Mouse (Mus musculus) NIH3T3 (cell line): ENCODE data around the gene C1qtnf1.

ENCODE experiments used
- DNase-seq: peaks from one replicate; pipeline ENCODE4 v3.0.0-alpha.2; 2012; ENCODE audit warnings: low read depth

C1qtnf1 gene

DNA sequence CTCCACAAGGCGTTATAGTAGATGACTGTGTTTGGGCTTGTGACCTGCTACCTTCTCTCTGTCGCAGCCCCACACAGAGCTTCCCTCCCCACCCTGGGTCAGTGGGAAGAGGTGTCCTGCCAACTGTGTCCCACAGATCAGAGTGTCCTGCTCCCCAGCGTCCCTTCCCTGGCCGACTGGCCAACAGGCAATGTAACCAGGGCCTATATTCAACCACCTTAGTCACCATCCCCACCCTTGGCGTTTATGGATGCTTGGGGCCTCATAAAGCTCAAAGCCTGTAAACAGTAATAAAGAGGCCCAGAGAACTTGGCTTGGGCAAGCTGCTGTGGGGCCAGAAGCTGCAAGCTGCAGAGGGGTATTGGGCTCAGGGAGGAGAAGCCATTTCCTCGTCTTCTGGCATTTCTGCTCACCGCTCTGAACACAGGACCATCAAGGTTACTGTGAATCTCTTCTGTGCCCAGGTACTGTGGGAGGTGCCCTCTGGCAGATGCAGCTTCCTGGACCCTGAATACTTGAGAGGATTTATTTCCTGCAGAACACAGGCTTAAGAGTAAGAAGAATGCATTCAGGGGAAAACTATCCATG is 47.6 kb downstream of the C1qtnf1 start:
- no peak for DNase-seq

DNA sequence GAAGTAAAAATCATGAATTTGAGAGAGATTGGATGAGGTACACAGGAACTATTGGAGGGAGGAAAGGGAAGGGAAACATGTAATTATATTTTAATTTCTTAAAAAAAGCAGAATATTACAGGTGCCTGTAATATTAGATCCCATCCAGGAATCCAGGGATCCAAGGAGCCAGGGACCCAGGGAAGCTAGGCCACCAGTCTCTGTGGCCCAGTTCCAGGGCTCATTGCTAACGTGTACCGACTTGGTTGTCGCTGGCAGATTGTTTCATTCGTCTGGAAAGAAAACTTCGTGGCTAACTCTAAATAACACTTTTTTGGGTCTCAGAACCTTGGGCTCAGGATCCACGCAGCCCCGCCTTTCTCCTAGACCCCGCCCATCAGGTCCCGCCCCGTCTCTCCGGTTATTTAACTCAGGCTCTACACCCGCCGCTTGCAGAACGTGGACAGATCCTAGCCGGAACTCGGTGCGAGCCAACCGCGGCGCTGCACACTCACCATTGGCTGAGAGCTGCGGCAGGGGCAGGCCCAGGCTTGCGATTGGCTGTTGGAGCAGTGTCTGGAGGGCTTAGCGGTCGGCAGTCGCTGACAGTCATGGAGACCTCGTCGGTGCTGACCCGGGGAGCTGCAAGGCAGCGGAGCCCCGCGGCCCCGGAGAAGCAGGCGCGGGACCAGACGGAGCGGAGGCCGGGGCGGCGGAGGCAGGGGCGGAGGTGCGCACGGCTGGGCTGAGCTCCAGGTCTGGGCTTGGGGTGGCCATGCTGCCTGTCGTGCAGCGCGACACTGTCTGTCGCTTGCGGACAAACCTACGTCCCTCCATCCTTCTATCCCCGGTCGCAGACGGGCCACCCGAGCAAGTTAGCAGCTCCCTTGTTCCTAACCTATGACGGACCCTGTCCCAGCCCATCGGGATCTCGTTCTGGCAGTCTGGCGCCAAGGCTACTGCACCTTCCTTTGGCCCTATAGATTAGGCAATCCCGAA is 48.7 kb downstream of the C1qtnf1 start, which contains the start of gene Engase:
Gene Engase, plus strand, starts transcription at position 434 of the 978 bp plus-strand sequence.
- peak; percentile 93 for DNase-seq

DNA sequence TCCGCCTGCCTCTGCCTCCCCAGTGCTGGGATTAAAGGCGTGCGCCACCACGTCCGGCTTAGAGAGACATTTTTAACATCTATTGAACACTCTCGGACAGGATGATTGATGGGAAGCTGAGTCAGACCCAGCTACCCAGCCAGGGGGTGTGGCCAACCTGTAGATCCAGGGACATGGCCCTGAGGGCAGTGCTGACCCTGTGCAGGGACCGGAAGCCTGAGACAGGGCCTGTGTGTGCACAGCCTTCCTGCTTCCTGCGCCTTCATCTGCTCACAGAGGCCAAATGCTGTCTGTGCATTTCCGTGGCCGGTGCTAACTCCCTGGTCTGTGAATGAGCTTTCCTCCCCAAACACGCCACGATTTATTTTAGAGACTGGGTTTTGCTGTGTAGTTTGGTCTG is 51.8 kb downstream of the C1qtnf1 start:
- no peak for DNase-seq

DNA sequence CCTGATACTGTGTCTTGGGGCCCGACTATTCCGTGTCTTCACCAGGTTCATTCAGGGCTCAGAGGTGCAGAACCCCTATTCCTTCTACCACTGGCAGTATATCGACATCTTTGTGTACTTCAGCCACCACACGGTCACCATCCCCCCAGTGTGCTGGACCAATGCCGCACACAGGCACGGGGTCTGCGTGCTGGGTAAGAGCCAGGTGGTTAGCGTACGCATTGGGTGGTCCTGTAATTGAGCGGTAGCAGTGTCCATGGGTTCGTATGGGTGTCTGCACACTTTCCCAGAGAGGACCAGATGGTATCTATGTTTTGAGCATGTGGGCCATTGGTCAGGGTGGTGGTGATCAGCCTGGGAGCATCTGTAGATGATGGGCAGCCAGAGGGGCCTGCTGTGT is 53.2 kb downstream of the C1qtnf1 start:
- no peak for DNase-seq

DNA sequence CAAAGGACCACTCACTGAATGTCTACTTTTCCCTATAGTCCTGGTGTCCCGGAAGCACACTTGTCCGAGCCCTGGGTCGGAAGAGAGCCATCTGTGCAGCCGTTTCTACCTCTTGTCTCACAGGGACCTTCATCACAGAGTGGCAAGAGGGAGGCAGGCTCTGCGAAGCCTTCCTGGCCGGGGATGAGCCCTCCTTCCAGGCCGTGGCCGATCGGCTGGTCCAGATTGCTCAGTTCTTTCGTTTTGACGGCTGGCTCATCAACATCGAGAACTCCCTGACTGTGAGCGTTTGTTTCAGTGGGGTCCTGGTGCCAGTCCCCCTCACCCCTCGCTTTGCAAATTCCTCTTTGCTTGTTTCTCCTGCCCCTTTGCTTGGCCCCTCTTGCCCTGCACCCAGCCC is 53.7 kb downstream of the C1qtnf1 start:
- DNase-seq: no peak

DNA sequence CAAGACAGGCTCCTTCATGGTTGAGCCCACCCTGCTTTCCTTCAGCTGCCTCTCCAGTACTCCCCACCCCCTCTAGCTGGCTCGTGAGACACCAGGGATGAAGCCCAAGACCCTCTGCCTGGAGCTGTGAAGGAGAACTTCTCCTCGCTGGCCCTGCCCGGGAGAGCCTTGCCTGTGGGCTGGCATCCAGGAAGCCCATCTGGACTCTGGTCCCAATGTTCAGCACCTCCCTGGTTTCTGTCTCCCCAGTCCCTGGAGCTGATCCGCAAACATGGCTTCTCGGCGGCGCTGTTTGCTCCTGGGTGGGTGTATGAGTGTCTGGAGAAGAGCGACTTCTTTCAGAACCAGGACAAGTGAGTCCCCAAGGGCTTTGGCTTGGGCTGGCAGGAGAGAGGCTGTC is 56.2 kb downstream of the C1qtnf1 start:
- DNase-seq: no peak

DNA sequence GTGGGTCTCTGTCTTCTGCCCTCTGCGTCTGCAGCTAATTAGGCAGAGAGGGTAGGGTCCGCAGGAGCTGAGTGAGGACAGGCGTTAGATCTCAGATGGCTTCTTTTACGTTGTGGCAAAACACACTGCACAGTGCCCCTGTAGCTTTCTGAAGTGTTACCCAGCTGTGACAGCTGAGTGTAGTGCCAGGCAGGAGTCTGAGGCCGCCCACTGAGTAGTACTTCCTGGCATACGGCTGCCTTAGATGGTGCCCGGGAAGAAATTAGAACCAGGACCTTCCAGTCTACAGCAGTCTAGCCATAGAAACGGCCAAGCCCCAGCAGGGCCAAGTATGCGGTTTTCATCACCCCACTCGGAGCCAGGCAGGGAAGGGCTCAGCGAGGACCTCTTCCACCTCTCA is 57.3 kb downstream of the C1qtnf1 start:
- DNase-seq: no peak

DNA sequence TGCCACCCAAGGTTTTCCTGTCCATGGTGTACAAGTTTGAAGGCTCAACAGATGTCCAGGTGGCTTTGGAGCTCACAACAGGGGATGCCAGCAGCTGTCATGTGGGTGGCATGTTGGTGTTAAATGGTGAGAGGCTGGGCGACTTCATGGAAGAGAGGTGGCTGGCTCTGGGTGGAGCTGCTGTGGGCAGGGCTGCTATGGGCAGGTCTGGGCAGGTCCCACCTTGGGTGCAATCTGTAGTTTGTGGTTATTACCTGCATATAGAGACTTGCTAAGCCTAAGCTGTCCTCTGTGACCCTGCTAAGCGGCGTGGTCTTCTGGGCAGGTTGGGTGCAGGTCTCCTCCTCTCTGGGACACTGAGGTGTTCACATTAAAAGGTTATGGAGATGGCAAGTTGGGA is 57.8 kb downstream of the C1qtnf1 start:
- DNase-seq: no peak

DNA sequence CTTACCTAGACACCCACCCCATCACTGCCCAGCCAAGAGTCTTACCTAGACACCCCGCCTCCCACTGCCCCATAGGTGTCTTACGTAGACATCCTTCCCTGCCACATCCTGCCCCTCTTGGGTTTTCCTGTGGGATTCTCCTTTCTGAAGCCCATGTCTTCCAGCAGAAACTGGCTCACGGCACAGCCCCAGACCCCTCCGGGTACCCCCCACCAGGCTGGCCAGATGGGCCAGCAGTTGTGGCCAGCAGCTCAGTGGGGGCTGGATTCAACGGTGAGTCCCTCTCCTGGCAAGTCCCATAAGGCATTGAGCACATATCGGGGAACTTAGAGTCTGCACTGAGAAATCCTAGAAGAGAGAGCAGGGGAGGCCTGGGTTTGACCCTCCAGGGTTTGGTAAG is 58.3 kb downstream of the C1qtnf1 start:
- DNase-seq: no peak

DNA sequence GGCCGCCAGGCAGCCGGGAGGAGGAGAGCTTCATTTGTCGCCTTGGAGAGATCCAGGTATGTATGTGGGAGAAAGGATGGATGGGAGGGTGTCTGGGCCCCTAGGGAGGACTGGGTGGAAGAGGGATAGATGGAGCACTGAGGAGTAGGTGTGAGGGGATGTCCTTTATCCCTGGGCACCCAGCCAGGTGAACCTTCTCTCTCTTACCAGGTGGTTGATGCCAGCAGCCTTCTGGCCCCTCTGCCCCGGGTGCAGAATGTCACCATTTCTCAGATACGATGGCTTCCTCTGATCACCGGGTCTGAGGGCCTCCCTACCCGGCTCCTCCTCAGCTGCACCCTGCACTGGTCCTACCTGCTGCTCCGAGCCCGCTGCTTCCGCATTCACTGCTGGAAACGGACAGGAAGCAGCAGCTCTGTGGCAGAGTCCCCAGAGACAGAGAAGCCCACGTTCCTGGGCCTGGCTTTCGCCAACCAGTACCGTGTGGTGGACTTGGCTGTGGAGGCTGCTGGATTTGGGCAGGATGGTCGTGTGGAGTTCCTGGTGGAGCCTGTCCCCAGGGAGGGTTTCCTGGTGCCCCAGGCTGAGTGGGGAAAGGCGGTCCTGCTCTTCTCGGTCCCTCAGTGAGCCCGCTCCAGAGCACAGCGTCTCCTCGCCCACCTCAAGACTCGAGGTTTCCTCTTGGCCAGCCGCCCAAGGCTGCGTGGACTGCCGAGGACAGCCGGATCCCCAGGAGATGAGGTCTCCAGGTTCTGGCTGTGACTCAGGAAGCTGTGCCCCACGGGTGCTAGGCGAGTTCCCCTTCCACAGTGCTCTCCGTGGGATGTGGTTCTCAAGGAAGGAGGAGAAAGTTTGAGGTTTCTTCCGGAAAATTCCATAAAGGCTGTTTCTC is 59.1 kb downstream of the C1qtnf1 start:
- no peak for DNase-seq

DNA sequence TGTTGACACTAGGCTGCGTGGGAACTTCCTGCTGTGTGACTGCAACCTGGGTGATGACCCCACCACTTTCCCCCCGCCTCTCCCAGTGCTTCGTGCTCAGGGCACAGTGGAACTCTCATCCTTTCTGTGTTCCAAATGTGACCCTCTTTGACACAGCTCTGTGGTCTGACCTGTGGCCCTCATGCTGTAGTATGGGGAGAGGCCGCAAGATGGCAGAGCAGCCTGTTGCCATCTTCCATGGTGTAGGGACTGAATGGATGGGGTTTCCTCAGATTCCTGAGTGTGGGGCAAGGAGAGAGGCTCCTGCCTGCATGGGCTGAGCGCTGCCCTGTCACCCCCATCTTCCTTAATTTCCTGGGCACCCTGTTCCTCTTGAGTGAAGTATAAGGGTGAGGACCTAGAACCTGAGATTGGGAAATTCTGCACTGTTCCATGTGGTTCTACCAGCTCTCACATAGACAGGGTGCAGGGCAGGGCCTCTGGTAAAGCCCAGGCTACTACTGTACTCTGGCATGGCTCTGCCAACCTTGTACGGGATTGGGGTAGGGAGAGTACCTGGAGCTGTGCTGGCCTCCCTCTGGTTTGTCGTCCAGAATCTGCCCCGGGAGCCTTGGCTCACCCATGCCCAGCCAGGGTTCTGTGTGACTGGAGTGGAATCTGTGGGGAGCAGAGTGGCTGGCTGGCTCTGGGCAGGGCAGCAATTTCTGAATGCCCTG is 60.3 kb downstream of the C1qtnf1 start:
- DNase-seq: peak; percentile 34

DNA sequence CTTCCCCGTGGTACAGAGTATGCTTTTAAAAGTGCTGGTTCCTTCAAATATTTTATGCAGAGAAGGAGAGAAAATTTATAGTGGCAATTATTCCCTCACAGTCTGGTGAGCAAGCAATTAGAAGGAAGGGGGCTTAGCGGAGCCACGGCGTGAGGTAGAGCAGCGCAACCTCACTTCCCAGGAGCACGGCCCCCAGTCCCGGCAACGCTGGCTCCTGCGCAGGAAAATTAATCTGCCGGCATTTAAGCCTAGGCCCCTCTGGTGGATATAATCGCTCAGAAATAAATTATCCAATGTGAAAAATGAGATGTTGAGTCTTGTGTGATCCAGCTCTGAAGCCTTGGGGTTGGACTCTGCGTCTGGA is 60.9 kb downstream of the C1qtnf1 start:
- DNase-seq: no peak

DNA sequence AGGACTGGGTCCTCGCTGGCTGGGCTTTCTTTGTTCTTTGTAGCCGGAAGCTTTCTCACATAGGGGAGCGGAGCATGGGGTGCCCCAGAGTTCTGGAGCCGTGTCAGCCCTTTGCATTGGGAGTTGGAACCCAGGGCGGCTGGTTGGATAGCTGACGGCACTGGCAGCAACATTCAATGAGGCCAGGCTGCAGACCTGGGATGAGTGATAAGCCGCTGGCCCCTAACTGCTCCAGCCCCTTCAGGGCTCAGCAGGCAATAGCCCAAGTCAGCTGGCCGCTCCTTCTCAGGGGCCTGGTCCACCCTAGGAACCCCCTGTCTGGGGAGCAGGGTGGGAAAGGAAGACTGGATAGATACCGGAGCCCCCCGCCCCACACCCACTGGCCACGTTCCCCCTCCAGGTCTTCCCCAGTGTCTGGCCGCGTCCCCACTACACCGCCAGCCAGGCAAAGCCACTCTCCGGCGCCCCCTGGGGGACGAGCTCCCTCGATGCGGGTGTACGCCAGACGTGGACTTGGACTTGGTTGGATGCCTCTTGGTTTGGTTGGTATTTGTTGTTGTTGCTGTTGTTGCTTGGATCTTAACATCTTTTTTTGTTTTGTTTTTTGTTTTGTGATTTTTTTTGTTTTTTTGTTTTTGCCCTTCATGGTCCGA is 62.7 kb downstream of the C1qtnf1 start:
- DNase-seq: peak; percentile 59

DNA sequence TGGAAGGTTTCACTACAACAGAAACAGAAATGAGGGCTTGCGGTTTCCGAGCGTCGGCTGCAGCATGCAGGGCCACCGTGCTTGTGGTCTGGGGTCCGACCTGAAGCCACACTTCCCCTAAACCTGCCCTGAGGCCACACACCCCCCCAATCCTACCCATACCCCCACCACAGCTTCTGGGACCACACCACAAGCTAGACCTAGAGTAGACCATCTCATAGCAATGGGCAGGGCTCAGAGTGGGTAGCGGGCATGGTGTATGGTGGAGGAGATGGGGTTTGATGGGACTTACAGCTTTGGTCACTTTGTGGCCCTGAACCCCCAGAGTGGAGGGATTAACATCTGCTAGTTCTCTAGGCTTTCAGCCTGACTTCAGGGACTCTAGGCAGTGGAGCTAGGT is 63.2 kb downstream of the C1qtnf1 start:
- DNase-seq: no peak

DNA sequence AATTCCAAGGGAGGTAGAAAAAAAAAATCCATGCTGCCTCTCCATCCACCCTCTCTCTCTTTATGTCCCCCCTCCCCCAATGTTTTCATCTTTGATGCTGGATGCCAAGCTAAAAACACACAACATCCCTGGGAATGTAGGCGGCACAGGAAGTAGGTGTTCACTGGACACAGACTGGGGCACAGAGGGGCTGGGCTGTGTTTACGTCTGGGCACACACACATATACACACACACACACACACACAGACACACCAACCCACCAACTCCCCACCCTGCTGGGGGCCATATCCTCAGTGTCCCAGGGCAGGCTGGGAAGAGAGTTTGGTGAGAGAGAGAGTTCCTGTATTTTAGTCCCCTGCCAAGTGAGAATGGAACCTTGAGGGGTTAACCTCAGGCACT is 65.5 kb downstream of the C1qtnf1 start:
- DNase-seq: no peak

DNA sequence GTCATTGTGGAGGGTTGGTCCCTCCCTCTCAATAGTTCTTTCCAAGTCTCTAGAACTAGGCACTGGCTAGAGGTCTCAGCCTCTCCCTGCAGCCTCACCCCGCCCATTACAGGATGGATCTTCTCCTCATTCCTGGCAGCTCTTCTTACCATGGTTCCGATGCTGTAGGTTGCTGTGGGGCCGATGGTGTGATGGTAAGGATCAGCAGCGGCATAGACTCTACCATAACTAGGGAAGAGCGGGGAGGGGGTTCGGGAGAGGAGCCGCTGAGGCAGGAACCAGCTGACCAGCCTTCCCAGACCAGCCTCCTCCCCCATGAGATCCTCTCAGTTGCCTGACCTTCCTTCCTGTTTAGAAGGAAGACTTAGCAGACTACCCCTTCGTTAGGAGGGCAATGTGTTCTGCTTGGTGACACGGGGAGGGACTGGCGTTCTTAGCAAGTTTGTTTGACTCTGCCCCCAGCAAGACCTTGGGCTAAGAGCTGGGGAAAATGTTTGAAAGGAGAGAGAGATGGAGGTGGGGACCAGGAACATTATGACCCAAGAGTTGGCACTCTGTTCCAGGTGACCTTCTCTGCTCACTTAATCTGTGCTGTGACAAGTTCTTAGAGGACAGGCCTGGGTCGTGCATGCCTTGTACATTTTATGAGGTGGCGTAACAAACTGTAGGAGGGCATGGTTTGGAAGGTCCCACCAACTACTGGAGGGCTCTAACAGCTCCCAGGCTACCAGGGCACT is 66.2 kb downstream of the C1qtnf1 start:
- DNase-seq: no peak

DNA sequence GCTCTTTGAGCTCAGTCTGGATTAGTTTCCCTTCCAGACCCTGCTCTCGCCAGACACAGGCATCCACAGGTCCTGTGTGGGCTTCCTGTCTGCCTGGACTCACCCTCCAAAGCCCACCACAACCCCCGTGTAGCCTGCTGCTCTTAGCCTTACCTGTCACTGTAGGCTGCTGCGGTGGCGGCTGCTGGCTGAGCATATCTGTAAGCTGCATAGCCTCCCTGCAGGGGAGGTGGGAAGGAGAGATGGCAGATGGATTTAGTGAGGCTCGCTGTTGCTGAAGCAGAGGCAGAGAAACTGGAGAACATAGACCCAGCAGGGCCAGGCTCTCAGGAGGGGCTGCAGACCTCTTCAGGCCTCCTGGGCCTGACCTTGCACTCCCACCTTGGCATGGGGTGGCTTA is 67.1 kb downstream of the C1qtnf1 start:
- DNase-seq: no peak

DNA sequence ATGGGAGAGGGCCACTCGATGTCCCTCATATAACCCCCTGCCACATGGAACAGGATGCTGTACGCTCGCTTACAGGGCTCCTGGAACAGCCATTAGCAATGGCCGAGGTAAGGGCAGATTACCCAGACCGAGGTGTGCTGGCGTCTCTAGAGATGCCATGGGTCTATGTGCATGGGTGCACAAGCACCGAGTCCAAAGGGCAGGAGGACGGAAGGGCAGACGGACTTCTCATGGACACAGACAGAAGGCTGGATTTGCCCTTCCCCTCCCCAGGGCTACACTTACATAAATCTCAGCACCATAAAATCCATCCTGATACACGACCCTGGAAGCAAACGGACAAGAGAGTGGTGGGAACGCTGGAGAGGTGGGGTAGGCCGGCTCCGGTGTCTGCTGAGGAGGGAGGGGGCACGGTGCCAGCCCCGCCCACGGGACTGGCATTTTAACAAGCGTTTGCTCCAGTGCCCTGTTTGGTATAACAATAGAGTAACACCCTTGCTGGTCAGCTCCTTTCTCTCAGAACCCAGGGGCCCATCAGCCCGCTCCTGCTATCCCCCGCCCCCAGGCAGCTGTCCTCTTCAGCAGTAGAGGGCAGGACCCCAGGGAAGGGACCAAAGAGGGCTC is 68.2 kb downstream of the C1qtnf1 start:
- no peak for DNase-seq
